Mouse (Mus musculus) cortical plate, adult 2 months (tissue): ENCODE data around the gene Pcbp3.

Source experiments
- CTCF ChIP-seq: fragments of 200-500 bp; IDR thresholded peaks from 2 replicates; pipeline ENCODE4 v1.5.1; 2011; ENCODE audit warnings: mild to moderate bottlenecking, control low read depth, low read length; ENCODE audit not compliant: insufficient read depth; ENCODE audit errors: extremely low read depth
- POLR2A ChIP-seq: fragments of 200-500 bp; IDR thresholded peaks from 2 replicates; pipeline ENCODE4 v1.6.1; 2011; ENCODE audit warnings: mild to moderate bottlenecking, low read length, control low read depth; ENCODE audit not compliant: insufficient read depth; ENCODE audit errors: extremely low read depth

DNA sequence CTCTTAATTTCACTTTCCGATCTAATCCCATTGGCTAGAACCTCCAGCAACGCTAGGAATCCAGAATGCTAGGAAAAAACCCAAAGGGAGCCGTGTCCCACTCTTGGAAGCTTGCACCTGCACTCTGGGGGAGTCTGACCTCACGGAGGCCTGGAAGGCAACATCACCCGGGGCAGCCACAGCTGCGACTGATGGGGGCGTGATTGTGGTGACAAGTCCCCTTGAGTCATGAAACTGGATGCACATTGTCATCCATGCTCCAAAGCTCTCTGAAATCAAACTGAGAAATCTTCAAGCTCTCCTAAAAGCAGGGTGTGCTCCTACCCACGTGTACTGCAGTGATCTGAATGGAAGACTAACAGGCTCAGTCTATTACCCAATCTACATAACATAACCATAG is 224.9 kb downstream of the Pcbp3 start:
- no peak for TF ChIP-seq POLR2A
- TF ChIP-seq CTCF, result no peak
